Mouse (Mus musculus): ENCODE measurements at regions not wholly inside any gene's neighbourhood (a gene's known extent, or its start where the extent isn't known, plus 50 kb on each side); places are given as distances from the start of the nearest gene placed in this dataset.

DNA sequence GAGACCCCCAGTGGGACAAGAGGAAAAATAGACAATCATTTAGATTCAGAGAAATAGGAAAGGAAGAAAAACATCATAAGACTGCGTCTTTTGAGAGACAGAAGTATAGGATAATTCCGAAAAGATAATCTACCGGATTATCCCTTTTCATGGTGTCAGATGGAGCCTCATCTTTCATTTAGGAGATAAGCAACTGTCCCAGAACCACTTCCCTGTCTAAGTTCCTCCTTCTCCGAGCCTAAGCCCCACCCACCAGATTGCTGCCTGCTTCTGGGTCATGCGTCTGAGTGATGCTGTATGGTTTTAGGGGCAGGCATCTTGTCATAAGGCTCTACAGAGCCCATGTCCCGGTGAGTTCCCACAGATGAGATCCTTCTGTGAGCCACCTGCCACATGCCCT lies 232.3 kb upstream of the Gm5148 start:
- H3K27ac ChIP-seq = no peak overlapping the region
- no peak overlapping the region for H3K4me3 ChIP-seq
- H3K9me3 ChIP-seq = no peaks in the 10 kb centered on the region
- 0 out of 2 replicates have a peak, but pooled peaks cover 3% of the 10 kb centered on the region for H3K4me1 ChIP-seq (replicated peaks)
- WGBS = 91% methylated on average over 6 of the region's 6 CpGs
- H3K27me3 ChIP-seq (ENCODE audit: insufficient read depth, poor library complexity, severe bottlenecking) = no peaks in the 10 kb centered on the region
- DNase-seq (ENCODE audit: low spot score) = no peak
- H3K36me3 ChIP-seq = no peaks in the 10 kb centered on the region

DNA sequence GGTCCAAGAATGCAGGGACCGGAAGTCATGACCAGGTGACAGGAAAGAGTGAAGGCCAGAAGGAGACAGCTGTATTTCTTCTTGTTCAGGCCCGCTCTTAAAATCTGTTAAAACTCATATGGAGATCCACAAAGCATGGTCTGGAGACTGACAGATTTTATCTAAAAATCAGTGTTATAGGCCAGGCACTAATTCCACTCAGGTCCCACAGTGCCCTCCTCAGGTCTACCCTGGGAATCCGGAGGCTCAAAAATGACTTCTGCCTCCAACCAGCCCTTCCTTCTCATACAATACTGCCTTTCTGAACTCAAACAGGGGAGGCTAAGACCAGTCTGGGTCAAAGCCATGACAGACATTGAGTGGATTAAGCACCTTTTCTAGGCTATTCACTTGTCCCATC lies 228.6 kb upstream of the Gm5148 start:
- no peak overlapping the region for H3K4me3 ChIP-seq
- no peak for DNase-seq (ENCODE audit: low spot score)
- no peak overlapping the region for H3K27ac ChIP-seq
- 0 out of 2 replicates have a peak, but pooled peaks cover 1% of the 10 kb centered on the region for H3K4me1 ChIP-seq (replicated peaks)
- peaks cover 9% of the 10 kb centered on the region; the same call in 1 of the 2 replicates for H3K9me3 ChIP-seq
- H3K27me3 ChIP-seq (ENCODE audit: insufficient read depth, poor library complexity, severe bottlenecking) = no peaks in the 10 kb centered on the region
- WGBS = 75% methylated on average over 3 of the region's 3 CpGs
- H3K36me3 ChIP-seq = no peaks in the 10 kb centered on the region

DNA sequence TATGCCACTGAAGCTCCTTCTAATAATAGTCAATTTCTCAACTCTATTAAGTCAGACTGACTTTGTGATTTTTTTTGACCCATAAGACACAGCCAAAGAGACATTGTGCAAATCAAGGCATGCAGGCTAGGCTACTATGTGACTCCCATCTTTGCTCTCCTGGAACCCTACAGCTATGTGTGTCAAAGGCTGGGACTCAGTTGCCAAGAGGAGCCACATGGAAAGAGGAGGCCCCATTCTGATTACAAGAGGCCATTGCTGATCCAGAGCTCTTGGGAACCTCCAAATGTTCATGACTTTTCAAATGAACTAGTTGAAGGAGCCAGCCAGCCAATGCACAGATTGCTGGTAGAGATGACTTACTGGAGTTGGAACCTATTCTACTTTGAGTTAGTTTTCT lies 228.0 kb upstream of the Gm5148 start:
- Histone ChIP-seq H3K4me1 (replicated peaks) (no peaks in the 10 kb centered on the region), H3K36me3 (no peaks in the 10 kb centered on the region), H3K9me3 (peaks cover 9% of the 10 kb centered on the region; the same call in 1 of the 2 replicates), H3K27ac (no peak overlapping the region), H3K27me3 (ENCODE audit: insufficient read depth, poor library complexity, severe bottlenecking) (no peaks in the 10 kb centered on the region), H3K4me3 (no peak overlapping the region)
- DNase-seq (ENCODE audit: low spot score) = no peak

DNA sequence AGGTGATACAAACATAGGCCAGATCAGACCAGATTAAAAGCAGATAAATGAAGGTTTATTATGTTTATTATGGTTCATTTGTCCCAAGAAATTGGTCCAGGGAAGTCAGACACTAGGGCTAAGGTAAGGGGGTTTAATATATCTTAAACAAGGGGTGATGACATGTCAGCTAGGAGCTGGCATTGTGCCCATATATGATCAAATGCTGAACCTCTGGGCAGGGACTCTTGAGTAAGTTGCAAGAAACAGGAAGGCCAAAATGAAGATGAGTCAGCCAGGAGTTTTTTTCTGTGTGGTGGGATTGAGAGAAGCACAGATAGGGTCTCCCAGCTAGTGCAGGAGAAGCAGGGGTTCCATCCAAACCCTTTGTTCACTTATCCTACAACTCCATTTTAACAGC lies 219.4 kb upstream of the Gm5148 start:
- no peak for DNase-seq (ENCODE audit: low spot score)

DNA sequence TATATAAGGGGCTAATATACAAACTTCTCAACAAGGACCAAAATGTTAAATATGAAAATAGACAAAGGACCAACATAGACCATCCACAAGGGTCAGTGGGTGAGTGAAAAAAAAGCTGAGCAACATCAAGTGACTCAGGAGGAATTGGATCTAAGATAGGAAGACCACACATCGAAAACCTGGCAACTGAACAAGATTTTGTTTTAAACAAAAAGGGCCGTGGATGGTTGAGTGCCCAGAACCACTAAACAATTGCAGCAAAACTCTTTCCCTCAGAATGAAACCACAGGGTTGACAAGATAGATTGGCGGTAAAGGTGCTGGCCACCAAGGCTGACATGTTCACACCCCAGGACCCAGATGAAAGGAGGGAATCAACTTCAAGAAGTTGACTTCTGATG lies 215.7 kb upstream of the Gm5148 start:
- Histone ChIP-seq H3K36me3 (no peaks in the 10 kb centered on the region), H3K27ac (no peak overlapping the region), H3K27me3 (ENCODE audit: insufficient read depth, poor library complexity, severe bottlenecking) (no peaks in the 10 kb centered on the region), H3K4me1 (replicated peaks) (peaks cover 21% of the 10 kb centered on the region), H3K4me3 (no peak overlapping the region), H3K9me3 (no peaks in the 10 kb centered on the region)
- 82% methylated on average over 3 of the region's 3 CpGs for WGBS
- no peak for DNase-seq (ENCODE audit: low spot score)

More for the DNA sequence above, 219.4 kb upstream of the Gm5148 start:
- Histone ChIP-seq H3K4me1 (replicated peaks) (no peaks in the 10 kb centered on the region), H3K27ac (no peak overlapping the region), H3K9me3 (no peaks in the 10 kb centered on the region), H3K27me3 (ENCODE audit: insufficient read depth, poor library complexity, severe bottlenecking) (no peaks in the 10 kb centered on the region), H3K4me3 (no peak overlapping the region), H3K36me3 (no peaks in the 10 kb centered on the region)

DNA sequence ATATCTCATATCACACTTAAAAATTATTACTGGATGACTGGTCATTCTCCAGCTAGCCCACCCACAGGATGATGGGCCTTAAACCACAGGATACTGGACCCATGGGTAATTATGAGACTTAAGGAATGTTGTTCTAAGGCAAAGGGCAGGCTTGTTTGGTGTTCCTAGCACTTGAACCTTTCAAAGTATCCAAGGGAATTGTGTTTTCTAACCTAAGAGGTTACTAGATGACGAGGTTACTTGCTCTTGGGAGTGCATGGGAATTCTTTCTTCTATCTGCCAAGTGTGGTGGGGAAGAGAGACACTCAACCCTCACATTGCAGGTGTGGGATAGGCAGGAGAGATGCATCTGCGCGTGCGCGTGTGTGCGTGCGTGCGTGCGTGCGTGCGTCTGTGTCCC lies 214.6 kb upstream of the Gm5148 start:
- WGBS = 94% methylated on average over 11 of the region's 11 CpGs

DNA sequence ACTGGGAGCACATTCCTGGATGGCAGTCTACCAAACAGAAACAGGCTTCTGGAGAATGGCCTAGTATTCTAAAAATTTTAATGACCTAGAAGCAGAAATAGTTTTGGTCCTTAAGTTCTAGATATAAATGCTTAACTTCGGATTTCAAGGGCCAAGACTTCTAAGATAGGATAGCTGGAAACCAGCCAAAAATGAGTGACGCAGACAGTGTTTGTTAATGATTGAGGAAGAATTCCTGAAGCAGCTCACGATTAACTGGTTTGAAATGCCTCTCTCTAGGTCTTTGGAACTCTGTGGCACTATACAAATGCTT lies 213.9 kb upstream of the Gm5148 start:
- Histone ChIP-seq H3K27ac (no peak overlapping the region), H3K27me3 (ENCODE audit: insufficient read depth, poor library complexity, severe bottlenecking) (no peaks in the 10 kb centered on the region), H3K4me3 (no peak overlapping the region), H3K9me3 (no peaks in the 10 kb centered on the region), H3K36me3 (no peaks in the 10 kb centered on the region), H3K4me1 (replicated peaks) (peaks cover 21% of the 10 kb centered on the region)
- WGBS = 77% methylated on average over 3 of the region's 3 CpGs
- DNase-seq (ENCODE audit: low spot score) = no peak

More for the DNA sequence above, 214.6 kb upstream of the Gm5148 start:
- DNase-seq (ENCODE audit: low spot score) = no peak
- H3K9me3 ChIP-seq = no peaks in the 10 kb centered on the region
- H3K36me3 ChIP-seq = no peaks in the 10 kb centered on the region
- no peak overlapping the region for H3K4me3 ChIP-seq
- peaks cover 21% of the 10 kb centered on the region for H3K4me1 ChIP-seq (replicated peaks)
- no peaks in the 10 kb centered on the region for H3K27me3 ChIP-seq (ENCODE audit: insufficient read depth, poor library complexity, severe bottlenecking)
- H3K27ac ChIP-seq = no peak overlapping the region

DNA sequence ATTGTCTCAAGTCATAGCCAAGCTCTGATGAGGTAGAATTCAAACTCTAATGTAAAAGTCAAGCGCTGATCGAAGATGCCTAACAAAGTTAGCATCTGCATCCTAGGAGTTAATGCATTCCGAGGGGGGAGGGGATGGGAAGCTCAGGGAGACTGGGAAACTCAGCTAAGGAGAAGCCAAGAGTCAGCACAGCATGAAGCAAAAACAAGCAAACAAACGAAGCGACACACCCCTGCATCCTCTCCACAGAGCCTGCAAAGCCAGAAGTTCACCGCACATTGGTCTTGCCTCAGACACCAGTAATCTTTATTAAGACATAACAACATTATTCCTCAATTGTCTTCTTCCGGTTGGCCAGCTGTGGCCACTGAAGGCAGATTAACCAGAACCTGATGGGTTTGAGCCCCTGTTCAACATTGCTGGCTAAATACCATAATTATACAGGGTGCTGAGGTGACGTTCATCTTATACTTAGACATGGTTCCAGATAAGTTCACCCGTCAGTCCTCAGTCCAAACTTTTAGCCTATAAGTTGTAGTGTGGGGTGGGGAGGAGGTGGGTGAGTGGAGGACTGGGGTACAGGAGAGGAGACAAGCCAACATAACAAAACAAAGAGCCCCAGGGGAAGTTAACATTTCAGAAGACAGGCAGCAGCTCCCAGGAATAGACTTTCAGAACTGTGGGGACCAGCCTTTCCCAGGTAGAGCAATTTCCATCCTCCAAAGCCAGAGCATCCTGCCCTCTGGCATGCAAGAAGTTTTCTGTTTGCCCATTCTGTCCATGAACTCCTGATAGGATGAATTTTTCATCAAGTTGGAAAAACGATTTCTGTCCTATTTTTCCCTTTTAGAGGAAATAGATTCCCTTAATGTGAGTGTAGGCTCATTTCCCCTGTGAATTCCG lies 213.3 kb upstream of the Gm5148 start:
- WGBS = 42% methylated on average over 11 of the region's 11 CpGs
- no peak for DNase-seq (ENCODE audit: low spot score)
- H3K36me3 ChIP-seq = no peaks in the 10 kb centered on the region
- no peak overlapping the region for H3K4me3 ChIP-seq
- no peaks in the 10 kb centered on the region for H3K9me3 ChIP-seq
- peaks cover 21% of the 10 kb centered on the region for H3K4me1 ChIP-seq (replicated peaks)
- H3K27me3 ChIP-seq (ENCODE audit: insufficient read depth, poor library complexity, severe bottlenecking) = no peaks in the 10 kb centered on the region
- no peak overlapping the region for H3K27ac ChIP-seq

DNA sequence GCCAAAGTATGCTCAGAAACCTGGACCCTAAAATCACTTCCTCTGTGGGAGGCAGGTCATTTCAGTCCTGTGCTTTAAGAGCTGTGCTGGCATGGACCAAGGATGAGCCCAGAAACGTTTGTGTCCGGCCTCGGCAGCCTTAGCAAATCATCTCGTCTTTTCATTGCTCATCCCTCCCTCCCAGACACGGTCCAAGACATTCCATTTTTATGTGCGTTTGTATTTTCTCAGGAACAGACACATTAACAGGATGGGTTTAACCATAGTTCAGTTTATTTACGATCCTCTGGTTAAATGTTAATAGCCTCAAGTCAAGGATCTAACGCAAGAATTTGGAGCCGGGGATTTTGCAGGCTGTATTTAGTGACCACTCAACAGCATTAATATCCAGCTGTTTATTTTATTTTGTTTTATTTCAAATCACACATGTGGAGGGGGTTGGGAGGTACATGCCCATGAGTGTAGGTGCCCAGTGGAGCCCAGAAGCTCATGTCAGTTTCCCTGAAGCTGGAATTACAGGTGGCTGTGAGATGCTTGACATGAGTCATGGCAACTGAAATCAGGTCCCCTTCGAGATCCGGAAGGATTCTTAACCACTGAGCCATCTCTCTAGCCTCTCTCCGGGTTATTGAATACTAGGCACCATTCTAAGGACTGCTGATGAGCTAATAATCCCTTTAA lies 212.1 kb upstream of the Gm5148 start:
- Histone ChIP-seq H3K9me3 (no peaks in the 10 kb centered on the region), H3K27me3 (ENCODE audit: insufficient read depth, poor library complexity, severe bottlenecking) (no peaks in the 10 kb centered on the region), H3K4me3 (no peak overlapping the region), H3K27ac (no peak overlapping the region), H3K4me1 (replicated peaks) (peaks cover 21% of the 10 kb centered on the region), H3K36me3 (no peaks in the 10 kb centered on the region)
- no peak for DNase-seq (ENCODE audit: low spot score)
- WGBS = 83% methylated on average over 12 of the region's 12 CpGs

DNA sequence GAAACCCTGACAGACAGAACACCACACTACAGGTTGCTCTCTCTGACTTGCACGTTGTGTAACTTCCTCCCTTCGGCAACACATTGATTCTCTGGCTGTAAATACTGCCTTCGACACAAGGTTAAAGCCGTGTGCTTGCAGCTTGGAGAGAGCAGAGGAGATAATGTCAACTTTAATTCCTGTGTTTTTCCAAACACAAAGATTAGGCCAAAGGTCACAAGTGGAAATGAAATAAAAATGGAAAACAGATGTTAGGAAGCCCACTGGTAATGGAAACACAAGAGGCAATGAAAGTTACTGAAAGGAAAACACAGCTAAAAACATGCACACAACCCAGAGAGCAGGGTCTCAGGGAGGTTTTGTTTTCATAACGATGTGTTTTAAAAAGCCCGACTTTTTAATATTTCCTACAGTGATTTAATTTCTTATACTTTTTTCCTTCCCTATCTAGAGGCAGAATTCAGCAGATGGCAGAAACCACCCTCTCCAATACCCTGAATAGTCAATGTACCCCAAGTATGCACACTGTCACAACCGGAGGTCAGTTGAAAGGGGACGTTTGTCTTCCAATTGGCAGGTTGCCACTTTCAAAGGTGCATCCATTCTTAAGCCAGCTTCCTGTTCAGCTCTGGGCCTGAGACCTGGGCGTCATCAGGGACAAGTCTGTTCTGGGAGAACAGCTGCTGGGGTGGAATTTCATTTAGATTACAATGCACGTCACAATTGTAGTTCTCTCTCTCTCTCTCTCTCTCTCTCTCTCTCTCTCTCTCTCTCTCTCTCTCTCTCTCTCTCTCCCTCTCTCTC lies 210.8 kb upstream of the Gm5148 start:
- peak; percentile 28 for DNase-seq (ENCODE audit: low spot score)
- 53% methylated on average over 10 of the region's 10 CpGs for WGBS
- H3K27ac ChIP-seq = no peak overlapping the region

DNA sequence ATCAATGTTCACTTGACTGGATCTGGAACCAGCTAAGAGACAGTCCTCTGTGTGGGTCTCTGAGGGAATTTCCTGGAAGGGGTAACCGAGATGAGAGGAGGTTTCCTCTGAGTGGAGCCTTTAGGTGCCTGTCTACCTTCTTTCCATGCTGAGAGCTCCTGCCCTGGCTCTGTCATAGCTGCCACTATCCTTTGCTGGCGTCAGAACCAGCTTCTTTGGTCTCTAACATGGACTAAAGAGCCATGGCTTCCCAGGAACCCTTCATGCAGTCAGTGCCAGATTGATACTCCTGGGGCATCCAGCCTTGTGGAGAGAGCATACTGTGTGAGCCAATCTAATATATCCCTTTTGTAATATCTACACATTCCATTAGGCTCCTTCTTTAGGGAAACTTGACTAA lies 209.9 kb upstream of the Gm5148 start:
- Histone ChIP-seq H3K27ac (no peak overlapping the region), H3K4me3 (no peak overlapping the region), H3K4me1 (replicated peaks) (peaks cover 21% of the 10 kb centered on the region), H3K9me3 (no peaks in the 10 kb centered on the region), H3K27me3 (ENCODE audit: insufficient read depth, poor library complexity, severe bottlenecking) (no peaks in the 10 kb centered on the region), H3K36me3 (no peaks in the 10 kb centered on the region)
- 75% methylated on average over 2 of the region's 2 CpGs for WGBS
- no peak for DNase-seq (ENCODE audit: low spot score)

More for the DNA sequence above, 210.8 kb upstream of the Gm5148 start:
- Histone ChIP-seq H3K9me3 (no peaks in the 10 kb centered on the region), H3K36me3 (no peaks in the 10 kb centered on the region), H3K4me3 (no peak overlapping the region), H3K27me3 (ENCODE audit: insufficient read depth, poor library complexity, severe bottlenecking) (no peaks in the 10 kb centered on the region), H3K4me1 (replicated peaks) (peaks cover 21% of the 10 kb centered on the region)

DNA sequence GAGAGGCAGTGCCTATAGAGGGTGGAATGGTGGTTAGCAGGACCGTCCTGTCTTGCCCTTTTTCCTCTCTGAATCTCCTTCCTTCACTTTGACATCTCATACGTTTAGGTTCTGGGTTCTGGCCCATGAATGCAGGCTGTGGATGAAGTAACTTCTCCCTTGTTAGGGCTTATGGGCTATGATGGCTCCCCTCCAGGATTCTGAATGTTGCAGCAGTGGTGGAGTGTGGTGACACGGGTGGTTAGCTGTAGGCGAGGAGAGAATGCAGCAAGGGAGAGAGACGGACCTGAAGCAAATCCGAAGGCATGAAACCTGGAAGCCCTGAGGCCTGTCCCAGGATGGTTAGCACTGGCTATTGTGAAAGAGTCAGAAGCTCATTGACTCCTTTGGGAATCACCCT lies 204.4 kb upstream of the Gm5148 start:
- WGBS = 80% methylated on average over 6 of the region's 6 CpGs
- no peak for DNase-seq (ENCODE audit: low spot score)
- H3K4me1 ChIP-seq (replicated peaks) = no peaks in the 10 kb centered on the region
- H3K9me3 ChIP-seq = peaks cover 7% of the 10 kb centered on the region; the same call in 1 of the 2 replicates
- no peaks in the 10 kb centered on the region for H3K36me3 ChIP-seq
- H3K4me3 ChIP-seq = no peak overlapping the region
- peaks cover 4% of the 10 kb centered on the region; the same call in 1 of the 2 replicates for H3K27me3 ChIP-seq (ENCODE audit: insufficient read depth, poor library complexity, severe bottlenecking)
- no peak overlapping the region for H3K27ac ChIP-seq
